Mouse (Mus musculus): ENCODE measurements at regions not wholly inside any gene's neighbourhood (a gene's known extent, or its start where the extent isn't known, plus 50 kb on each side); places are given as distances from the start of the nearest gene placed in this dataset.
"Not testable (repeated sequence)": the region's sequence is repeated elsewhere in the genome, so short reads cannot be mapped to it uniquely, and the experiment has no call there.

DNA sequence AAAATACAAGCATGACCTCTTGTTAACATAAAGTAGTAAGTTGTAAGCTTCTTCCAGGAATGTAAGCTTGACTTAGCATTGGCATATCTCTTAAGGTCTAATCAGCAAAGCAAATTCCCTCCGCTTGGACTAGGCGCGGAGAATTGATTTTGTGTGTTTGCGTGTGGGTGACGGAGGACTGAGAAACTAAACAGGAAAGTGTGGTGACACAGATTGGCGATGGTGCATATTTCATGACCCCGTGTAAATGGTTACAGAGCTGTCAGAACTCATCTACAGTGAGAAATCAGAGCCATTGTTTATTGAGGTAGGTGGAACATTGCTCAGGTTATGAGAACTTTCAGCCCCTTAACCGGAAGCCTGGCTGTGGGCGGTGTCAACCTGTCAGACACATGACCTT lies 78.8 kb upstream of the Mocs1 start:
- 76% methylated on average over 9 of the region's 9 CpGs for WGBS

DNA sequence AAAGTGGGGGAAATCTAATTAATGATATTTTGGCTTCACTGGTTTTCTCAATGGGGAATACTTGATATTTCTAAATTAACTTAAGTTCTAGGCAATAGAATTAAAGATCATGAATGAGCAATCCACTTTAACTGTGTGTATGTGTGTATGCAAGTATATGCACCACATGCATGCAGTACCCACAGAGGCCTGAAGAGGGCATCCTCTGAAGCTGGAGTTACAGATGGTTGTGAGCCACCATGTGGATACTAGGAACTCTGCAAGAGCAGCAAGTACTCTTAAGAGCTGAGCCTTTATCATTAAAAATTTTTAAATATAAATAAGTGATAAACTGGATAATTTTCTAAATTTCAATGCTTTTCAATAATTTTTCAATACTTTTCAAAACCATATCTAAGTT lies 69.0 kb upstream of the Mocs1 start:
- Histone ChIP-seq H3K9ac (replicated peaks; ENCODE audit: low read depth, low read length) (no peak overlapping the region), H3K4me1 (ENCODE audit: control insufficient read depth, insufficient read depth, low read length) (no peaks in the 10 kb centered on the region), H3K4me2 (replicated peaks; ENCODE audit: low read depth, low read length) (no peak overlapping the region), H3K27ac (ENCODE audit: low read length) (no peak overlapping the region), H3K4me3 (ENCODE audit: low read depth, low read length) (no peak overlapping the region), H3K36me3 (ENCODE audit: control insufficient read depth, insufficient read depth, low read length) (no peaks in the 10 kb centered on the region), H3K27me3 (ENCODE audit: control insufficient read depth, insufficient read depth, low read length) (no peaks in the 10 kb centered on the region), H3K9me3 (ENCODE audit: control insufficient read depth, low read depth, low read length) (peaks cover 3% of the 10 kb centered on the region; the same call in 1 of the 2 replicates)
- ATAC-seq (ENCODE audit: insufficient number of reproducible peaks, insufficient read depth, low FRiP score, low read depth) = no peak

More for the DNA sequence above, 78.8 kb upstream of the Mocs1 start:
- Histone ChIP-seq H3K9me3 (ENCODE audit: control insufficient read depth, low read depth, low read length) (no peaks in the 10 kb centered on the region; the same call in 1 of the 2 replicates), H3K4me1 (ENCODE audit: control insufficient read depth, insufficient read depth, low read length) (no peaks in the 10 kb centered on the region), H3K9ac (replicated peaks; ENCODE audit: low read depth, low read length) (no peak overlapping the region), H3K4me2 (replicated peaks; ENCODE audit: low read depth, low read length) (no peak overlapping the region), H3K27ac (ENCODE audit: low read length) (no peak overlapping the region), H3K36me3 (ENCODE audit: control insufficient read depth, insufficient read depth, low read length) (no peaks in the 10 kb centered on the region), H3K4me3 (ENCODE audit: low read depth, low read length) (no peak overlapping the region), H3K27me3 (ENCODE audit: control insufficient read depth, insufficient read depth, low read length) (no peaks in the 10 kb centered on the region)
- ATAC-seq (ENCODE audit: insufficient number of reproducible peaks, insufficient read depth, low FRiP score, low read depth) = no peak

DNA sequence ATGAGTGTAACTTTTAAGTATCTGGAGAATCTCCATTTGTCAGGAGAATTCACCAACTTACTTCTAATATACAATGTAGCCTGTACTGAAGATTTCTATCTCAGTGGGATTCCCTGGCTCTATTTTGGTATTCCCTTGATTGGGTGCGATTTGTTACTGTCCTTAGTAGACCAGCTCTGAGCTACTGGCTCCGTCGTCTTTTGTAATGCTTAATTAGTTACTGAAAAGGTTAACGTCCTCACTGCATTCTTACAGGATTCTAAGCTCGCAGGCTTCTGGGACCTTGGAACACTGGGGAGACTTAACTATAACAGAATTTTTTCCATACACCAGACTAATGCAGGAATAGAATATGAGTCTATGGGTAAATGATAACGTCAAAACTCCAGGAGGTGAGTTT lies 67.9 kb upstream of the Mocs1 start:
- H3K9ac ChIP-seq (replicated peaks; ENCODE audit: low read depth, low read length); H3K4me1 ChIP-seq (ENCODE audit: control insufficient read depth, insufficient read depth, low read length); H3K9me3 ChIP-seq (ENCODE audit: control insufficient read depth, low read depth, low read length); ATAC-seq (ENCODE audit: insufficient number of reproducible peaks, insufficient read depth, low FRiP score, low read depth); H3K27me3 ChIP-seq (ENCODE audit: control insufficient read depth, insufficient read depth, low read length); H3K36me3 ChIP-seq (ENCODE audit: control insufficient read depth, insufficient read depth, low read length); H3K4me3 ChIP-seq (ENCODE audit: low read depth, low read length); H3K4me2 ChIP-seq (replicated peaks; ENCODE audit: low read depth, low read length); H3K27ac ChIP-seq (ENCODE audit: low read length): not testable (repeated sequence)
- 51% methylated on average over 6 of the region's 6 CpGs for WGBS

DNA sequence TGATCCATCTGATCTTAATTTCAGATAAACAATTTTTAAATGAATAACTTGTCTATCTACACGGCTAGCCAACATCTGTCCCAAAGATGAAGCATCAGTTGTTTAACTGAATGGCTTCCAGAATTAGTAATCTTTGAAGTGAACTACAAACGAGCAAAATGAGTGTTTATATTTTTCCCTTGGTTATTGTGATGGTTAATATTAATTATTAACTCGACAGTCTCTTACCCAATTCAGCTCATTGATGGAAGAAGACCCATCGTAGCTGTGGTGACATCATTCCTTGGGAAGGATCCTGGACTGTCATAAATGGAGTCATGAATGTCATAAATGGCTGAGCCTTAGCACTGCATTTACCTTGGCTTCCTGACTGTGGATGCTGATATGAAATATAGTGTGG lies 60.4 kb upstream of the Mocs1 start:
- Histone ChIP-seq H3K4me2 (replicated peaks; ENCODE audit: low read depth, low read length) (no peak overlapping the region), H3K9ac (replicated peaks; ENCODE audit: low read depth, low read length) (no peak overlapping the region), H3K4me3 (ENCODE audit: low read depth, low read length) (no peak overlapping the region), H3K4me1 (ENCODE audit: control insufficient read depth, insufficient read depth, low read length) (no peaks in the 10 kb centered on the region), H3K9me3 (ENCODE audit: control insufficient read depth, low read depth, low read length) (no peaks in the 10 kb centered on the region), H3K27ac (ENCODE audit: low read length) (no peak overlapping the region), H3K27me3 (ENCODE audit: control insufficient read depth, insufficient read depth, low read length) (no peaks in the 10 kb centered on the region), H3K36me3 (ENCODE audit: control insufficient read depth, insufficient read depth, low read length) (no peaks in the 10 kb centered on the region)
- WGBS = 74% methylated on average over 4 of the region's 4 CpGs
- ATAC-seq (ENCODE audit: insufficient number of reproducible peaks, insufficient read depth, low FRiP score, low read depth) = no peak

DNA sequence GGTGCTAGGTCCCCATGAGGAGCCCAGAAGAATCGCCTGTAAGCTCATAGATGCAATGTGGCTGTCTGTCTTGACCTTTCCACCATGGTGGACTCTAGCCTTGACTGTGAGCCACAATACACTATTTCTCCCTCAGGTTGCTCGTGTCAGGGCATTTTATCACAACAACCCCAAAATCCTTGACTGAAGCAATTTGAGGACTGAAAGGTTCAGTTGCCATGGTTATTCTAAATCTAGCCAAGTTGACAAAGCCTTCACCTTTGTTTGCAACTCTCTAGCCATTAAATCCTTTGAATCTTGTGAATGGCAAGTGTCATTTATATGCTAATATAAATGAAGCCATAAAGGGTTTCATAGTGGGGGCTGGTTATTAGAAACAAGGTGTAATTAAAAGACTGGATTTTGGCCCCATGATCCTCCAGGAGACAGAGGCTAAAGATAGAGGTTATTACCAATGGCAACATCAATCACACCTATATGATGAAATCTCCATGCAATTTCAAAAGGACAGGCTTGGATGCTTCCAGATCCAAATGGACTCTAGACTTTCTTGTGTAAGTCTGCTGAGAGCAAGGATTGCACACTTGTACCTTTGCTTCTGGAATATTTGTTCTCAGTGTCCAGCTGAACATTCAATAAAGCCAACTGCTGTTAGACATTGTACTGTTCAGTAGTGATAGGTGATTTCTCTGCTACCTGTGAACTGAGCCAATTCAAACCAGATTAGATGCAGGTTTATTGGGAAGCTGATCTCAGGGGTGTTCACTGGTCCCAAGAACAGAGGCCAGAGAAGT lies 59.5 kb upstream of the Mocs1 start:
- ATAC-seq (ENCODE audit: insufficient number of reproducible peaks, insufficient read depth, low FRiP score, low read depth) = no peak
- no peak overlapping the region for H3K4me2 ChIP-seq (replicated peaks; ENCODE audit: low read depth, low read length)
- H3K9me3 ChIP-seq (ENCODE audit: control insufficient read depth, low read depth, low read length) = no peaks in the 10 kb centered on the region
- H3K4me1 ChIP-seq (ENCODE audit: control insufficient read depth, insufficient read depth, low read length) = no peaks in the 10 kb centered on the region
- H3K36me3 ChIP-seq (ENCODE audit: control insufficient read depth, insufficient read depth, low read length) = no peaks in the 10 kb centered on the region
- no peak overlapping the region for H3K27ac ChIP-seq (ENCODE audit: low read length)
- no peak overlapping the region for H3K4me3 ChIP-seq (ENCODE audit: low read depth, low read length)
- 75% methylated on average over 2 of the region's 2 CpGs for WGBS
- no peak overlapping the region for H3K9ac ChIP-seq (replicated peaks; ENCODE audit: low read depth, low read length)
- H3K27me3 ChIP-seq (ENCODE audit: control insufficient read depth, insufficient read depth, low read length) = no peaks in the 10 kb centered on the region

DNA sequence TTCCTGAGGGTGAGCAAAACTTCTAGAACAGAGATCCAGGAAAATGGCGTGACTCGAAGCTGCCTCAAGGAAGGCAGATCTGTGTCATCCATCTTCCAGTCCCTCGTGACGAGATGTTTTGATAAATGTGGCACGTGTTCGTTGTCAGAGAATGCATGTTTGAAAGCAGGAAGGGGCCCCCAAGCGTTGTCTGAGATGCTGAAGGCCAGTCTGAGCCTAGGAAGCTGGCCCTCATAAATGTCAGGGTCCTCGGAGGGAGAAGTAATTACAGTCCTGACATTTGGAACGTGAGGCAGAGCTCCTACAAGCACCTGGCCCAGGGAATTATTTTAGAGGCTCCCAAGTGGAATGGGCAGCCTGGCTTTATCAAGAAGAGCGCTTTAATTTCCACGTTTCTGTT lies 50.5 kb upstream of the Mocs1 start:
- H3K36me3 ChIP-seq (ENCODE audit: control insufficient read depth, insufficient read depth, low read length) = no peaks in the 10 kb centered on the region
- no peak overlapping the region for H3K9ac ChIP-seq (replicated peaks; ENCODE audit: low read depth, low read length)
- H3K4me2 ChIP-seq (replicated peaks; ENCODE audit: low read depth, low read length) = no peak overlapping the region
- no peak overlapping the region for H3K27ac ChIP-seq (ENCODE audit: low read length)
- 35% methylated on average over 11 of the region's 11 CpGs for WGBS
- no peak for ATAC-seq (ENCODE audit: insufficient number of reproducible peaks, insufficient read depth, low FRiP score, low read depth)
- H3K4me1 ChIP-seq (ENCODE audit: control insufficient read depth, insufficient read depth, low read length) = no peaks in the 10 kb centered on the region
- H3K4me3 ChIP-seq (ENCODE audit: low read depth, low read length) = no peak overlapping the region
- no peaks in the 10 kb centered on the region for H3K27me3 ChIP-seq (ENCODE audit: control insufficient read depth, insufficient read depth, low read length)
- H3K9me3 ChIP-seq (ENCODE audit: control insufficient read depth, low read depth, low read length) = no peaks in the 10 kb centered on the region
